Mouse (Mus musculus) lung, postnatal 0 days (tissue): ENCODE measurements around the gene Smarcad1. TPM values are rescaled to one million over a fixed set of nuclear protein-coding genes. Genes with fewer than 3 reads are reported as not detected.

ENCODE experiments used
- ATAC-seq: fragments of 200-750 bp; cut with Nextera tagmentation; 2 replicates; pipeline ENCODE4 v1.8.0; 2017; ENCODE audit warnings: moderate library complexity
- DNase-seq: peaks from one replicate; pipeline ENCODE4 v3.0.0-alpha.2; 2016; ENCODE audit warnings: low spot score
- H3K27ac ChIP-seq: fragments of 300-500 bp; sonication (generic); 2 replicates; pipeline ENCODE4 v1.5.1; 2014; ENCODE audit warnings: antibody characterized with exemption, mild to moderate bottlenecking, low read length, mixed read lengths
- H3K27me3 ChIP-seq: fragments of 300-500 bp; sonication (generic); replicated peaks from 2 replicates; pipeline ENCODE4 v1.6.1; 2014; ENCODE audit warnings: low read length, mixed read lengths; ENCODE audit not compliant: insufficient read depth
- H3K36me3 ChIP-seq: fragments of 300-500 bp; sonication (generic); 2 replicates; pipeline ENCODE4 v1.6.1; 2014; ENCODE audit warnings: low read length, mixed read lengths; ENCODE audit not compliant: insufficient read depth
- H3K4me1 ChIP-seq: fragments of 300-500 bp; sonication (generic); 2 replicates; pipeline ENCODE4 v1.6.1; 2014; ENCODE audit warnings: antibody characterized with exemption, low read depth, low read length, mixed read lengths; ENCODE audit not compliant: insufficient read depth
- H3K4me2 ChIP-seq: fragments of 300-500 bp; sonication (generic); replicated peaks from 2 replicates; pipeline ENCODE4 v1.6.1; 2014; ENCODE audit warnings: low read depth, mild to moderate bottlenecking, low read length, moderate library complexity, mixed read lengths
- H3K4me3 ChIP-seq: fragments of 300-500 bp; sonication (generic); 2 replicates; pipeline ENCODE4 v1.5.1; 2014; ENCODE audit warnings: low read depth, low read length
- H3K9ac ChIP-seq: fragments of 300-500 bp; sonication (generic); replicated peaks from 2 replicates; pipeline ENCODE4 v1.6.1; 2014; ENCODE audit warnings: low read depth, mild to moderate bottlenecking
- H3K9me3 ChIP-seq: fragments of 300-500 bp; sonication (generic); 2 replicates; pipeline ENCODE4 v1.6.1; 2016; ENCODE audit warnings: low read length, mixed read lengths
- CTCF ChIP-seq: IDR thresholded peaks from 2 replicates; pipeline ENCODE4 v1.5.1; 2016; ENCODE audit warnings: antibody characterized with exemption, mild to moderate bottlenecking
- EP300 ChIP-seq: IDR thresholded peaks from 2 replicates; pipeline ENCODE4 v1.6.1; 2016; ENCODE audit warnings: antibody characterized with exemption, mild to moderate bottlenecking, control low read depth
- WGBS: fragments of 180-500 bp; shearing (Covaris S2); extraction: QIAGEN DNeasy Blood & Tissue Kit; methylation state at CpG from one replicate; pipeline ENCODE4 v1.1.7; 2014; 5-methylcytosine and 5-hydroxymethylcytosine counted together
- polyA plus RNA-seq: library from polyadenylated mRNA; unstranded; fragments of >200 nt; fragmentation: Nextera tagmentation; extraction: Ambion mirVana; gene quantifications from 2 replicates; pipeline ENCODE4 v1.2.1, GENCODE M21; 2015

The Smarcad1 gene
- polyA plus RNA-seq, 1 experiment from 2014 or later = 42.2 TPM

DNA sequence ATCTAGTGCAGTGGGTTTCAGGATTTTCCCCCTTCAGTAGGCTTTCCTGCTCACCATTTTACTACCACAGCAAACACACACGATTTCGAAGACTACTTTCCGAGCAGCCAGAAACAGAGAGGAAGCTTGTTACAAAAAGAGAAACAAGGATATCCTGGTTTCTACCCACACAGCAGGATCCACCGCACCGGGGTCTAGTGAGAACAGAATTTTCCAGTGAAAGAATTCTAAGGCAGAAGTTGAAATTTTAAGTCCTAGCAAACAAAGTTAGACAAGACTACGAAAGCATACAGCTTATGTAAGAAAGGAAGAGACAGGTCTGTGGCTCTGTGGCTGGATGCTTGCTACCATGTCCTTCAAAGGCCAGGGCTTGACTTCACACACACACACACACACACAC lies 121.8 kb downstream of the Smarcad1 start:
- ATAC-seq = no peak
- Histone ChIP-seq H3K9me3 (no peaks in the 10 kb centered on the region), H3K4me1 (0 out of 2 replicates have a peak, but pooled peaks cover 2% of the 10 kb centered on the region), H3K4me2 (no peak overlapping the region), H3K36me3 (no peaks in the 10 kb centered on the region), H3K27ac (no peak overlapping the region), H3K4me3 (no peak overlapping the region), H3K9ac (no peak overlapping the region), H3K27me3 (no peaks in the 10 kb centered on the region)
- TF ChIP-seq EP300 (no peak), CTCF (no peak)
- DNase-seq = no peak
- 64% methylated on average over 6 of the region's 6 CpGs for WGBS

- H3K4me1 ChIP-seq = 0 out of 2 replicates have a peak, but pooled peaks cover 2% of the 10 kb centered on the region
- no peak overlapping the region for H3K4me2 ChIP-seq
- no peak overlapping the region for H3K27ac ChIP-seq
- DNase-seq = no peak
- ATAC-seq = no peak
- H3K9ac ChIP-seq = no peak overlapping the region
- no peaks in the 10 kb centered on the region for H3K27me3 ChIP-seq
- H3K36me3 ChIP-seq = no peaks in the 10 kb centered on the region
- 43% methylated on average over 5 of the region's 5 CpGs for WGBS
- no peak overlapping the region for H3K4me3 ChIP-seq
- TF ChIP-seq CTCF (no peak), EP300 (no peak)
- no peaks in the 10 kb centered on the region for H3K9me3 ChIP-seq
Measured at GRCm38 (mm10) chr6:65164977-65165376, 122.6 kb downstream of the Smarcad1 start.

Other genes with a start within 250 kb of the Smarcad1 start
- gene Hpgds, start 102.3 kb downstream of the Smarcad1 start, polyA plus RNA-seq = 3.5 and 3.9 TPM in 2 replicates